Mouse (Mus musculus) kidney, postnatal 25 days (tissue): ENCODE measurements around the gene Golph3l.
A peak's percentile ranks its signal among the peaks of the same experiment; 100 is the strongest.
"Not testable (repeated sequence)": the region's sequence is repeated elsewhere in the genome, so short reads cannot be mapped to it uniquely, and the experiment has no call there.

Experiments used
- DNase-seq, 2 experiments: peaks; one replicate each; pipeline ENCODE4 v3.0.0; 2021; ENCODE audit warnings: mixed read lengths in 2 of 2

Gene Golph3l

GRCm38 (mm10) chr3:95588604-95589086 is at the start of gene Golph3l:
Gene Golph3l, plus strand, starts transcription at chr3:95588934.
- peak; percentile 96 to 98 for DNase-seq

GRCm38 (mm10) chr3:95538936-95539335 is 49.8 kb upstream of the Golph3l start:
- no peak for DNase-seq

GRCm38 (mm10) chr3:95539837-95540236 is 48.9 kb upstream of the Golph3l start:
- DNase-seq, result no peak

GRCm38 (mm10) chr3:95541186-95541585 is 47.5 kb upstream of the Golph3l start:
- not testable (repeated sequence) for DNase-seq

- no peak for DNase-seq
Measured at GRCm38 (mm10) chr3:95542171-95542570, 46.6 kb upstream of the Golph3l start.

GRCm38 (mm10) chr3:95542981-95543380 is 45.8 kb upstream of the Golph3l start:
- DNase-seq, result no peak

GRCm38 (mm10) chr3:95550176-95550575 is 38.6 kb upstream of the Golph3l start:
- no peak for DNase-seq

- DNase-seq, result no peak
Measured at GRCm38 (mm10) chr3:95553986-95554385, 34.7 kb upstream of the Golph3l start.

GRCm38 (mm10) chr3:95559437-95559836 is 29.3 kb upstream of the Golph3l start, which contains the start of gene Hormad1:
Gene Hormad1, plus strand, starts transcription at chr3:95559677.
- no peak for DNase-seq

- DNase-seq, result no peak
Measured at GRCm38 (mm10) chr3:95560738-95561137, 28.0 kb upstream of the Golph3l start.

GRCm38 (mm10) chr3:95561826-95562225 is 26.9 kb upstream of the Golph3l start:
- DNase-seq, result no peak

- no peak for DNase-seq
Measured at GRCm38 (mm10) chr3:95569585-95569984, 19.1 kb upstream of the Golph3l start.

- DNase-seq, result no peak
Measured at GRCm38 (mm10) chr3:95587754-95588603, 755 bp upstream of the Golph3l start.

- DNase-seq, result no peak
Measured at GRCm38 (mm10) chr3:95598734-95599133, 10.0 kb downstream of the Golph3l start.

- DNase-seq, result no peak
Measured at GRCm38 (mm10) chr3:95601287-95601686, 12.6 kb downstream of the Golph3l start.

- peak in 1 of 2 experiments; percentile 61 for DNase-seq
Measured at GRCm38 (mm10) chr3:95606096-95606495, 17.4 kb downstream of the Golph3l start.

- DNase-seq, result no peak
Measured at GRCm38 (mm10) chr3:95609195-95609594, 20.5 kb downstream of the Golph3l start.

- DNase-seq, result no peak
Measured at GRCm38 (mm10) chr3:95613996-95614395, 25.3 kb downstream of the Golph3l start.

GRCm38 (mm10) chr3:95618511-95618910 is 29.8 kb downstream of the Golph3l start:
- DNase-seq, result no peak

GRCm38 (mm10) chr3:95621241-95621640 is 32.5 kb downstream of the Golph3l start:
- DNase-seq, result no peak

GRCm38 (mm10) chr3:95622421-95622820 is 33.7 kb downstream of the Golph3l start:
- not testable (repeated sequence) for DNase-seq

- DNase-seq, result no peak
Measured at GRCm38 (mm10) chr3:95623551-95623950, 34.8 kb downstream of the Golph3l start.

GRCm38 (mm10) chr3:95623991-95624515 is 35.3 kb downstream of the Golph3l start:
- not testable (repeated sequence) for DNase-seq
